Mouse (Mus musculus): Measurements from ENCODE around the gene S1pr2.

GRCm38 (mm10) chr9:21011846-21012312, 35.3 kb upstream of the S1pr2 start:
- TF ChIP-seq TAL1 (IDR thresholded peaks at IDR 0.05; ENCODE audit: low read length), result no peak
- no peak for TF ChIP-seq GATA1 (IDR thresholded peaks at IDR 0.05; ENCODE audit: low read length)

Data from erythroblast, embryonic 14.5 days (primary cell).